Mouse (Mus musculus) ES-CJ7 (cell line): ENCODE measurements at regions not wholly inside any gene's neighbourhood (a gene's known extent, or its start where the extent isn't known, plus 50 kb on each side); places are given as distances from the start of the nearest gene placed in this dataset.
"Not testable (repeated sequence)": the region's sequence is repeated elsewhere in the genome, so short reads cannot be mapped to it uniquely, and the experiment has no call there.

Experiments used
- DNase-seq: peaks from one replicate; pipeline ENCODE4 v3.0.0; 2011; ENCODE audit warnings: low read depth, low spot score

DNA sequence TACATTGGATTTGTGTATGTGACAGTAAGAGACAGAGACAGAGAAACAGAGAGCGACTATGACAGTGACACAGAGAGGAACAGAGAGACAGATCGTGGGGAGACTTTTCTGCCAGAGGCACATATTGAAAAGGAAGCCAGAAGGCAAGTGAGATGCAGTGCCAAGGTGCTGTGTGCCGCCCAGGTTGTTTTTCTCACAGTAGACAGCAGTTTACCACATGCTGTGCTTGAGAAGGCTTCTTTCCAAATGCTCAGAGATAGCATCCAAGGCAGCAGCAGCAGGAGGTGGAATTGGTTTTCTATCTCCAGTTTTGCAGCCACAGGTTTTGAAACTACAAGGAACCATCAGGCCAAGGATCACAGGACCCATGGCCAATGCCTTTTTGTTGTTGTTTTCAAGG is 466.5 kb downstream of the Lrfn5 start:
- DNase-seq: peak; percentile 5

DNA sequence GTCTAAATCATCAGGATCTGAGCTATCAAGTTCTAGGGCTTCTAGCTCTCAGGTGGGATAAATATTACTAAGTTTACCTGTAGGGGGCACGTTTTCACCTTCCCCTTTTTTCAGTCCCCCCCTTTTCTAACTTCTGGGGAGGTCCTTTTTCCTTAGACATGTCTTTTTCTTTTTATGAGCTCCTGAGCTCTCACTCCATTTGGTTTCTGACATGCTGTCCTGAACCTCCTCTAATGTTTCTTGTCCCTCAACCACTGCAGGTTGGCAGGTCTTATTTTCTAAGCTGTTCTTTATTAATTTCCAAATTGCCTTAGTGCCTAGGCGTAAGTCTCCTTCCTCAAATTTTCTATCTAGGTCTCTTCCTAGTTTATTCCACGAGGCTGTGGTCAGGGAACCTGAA is 470.9 kb downstream of the Lrfn5 start:
- DNase-seq: not testable (repeated sequence)

GRCm38 (mm10) chr12:61994294-61994693 is 471.3 kb downstream of the Lrfn5 start:
- DNase-seq: no peak

DNA sequence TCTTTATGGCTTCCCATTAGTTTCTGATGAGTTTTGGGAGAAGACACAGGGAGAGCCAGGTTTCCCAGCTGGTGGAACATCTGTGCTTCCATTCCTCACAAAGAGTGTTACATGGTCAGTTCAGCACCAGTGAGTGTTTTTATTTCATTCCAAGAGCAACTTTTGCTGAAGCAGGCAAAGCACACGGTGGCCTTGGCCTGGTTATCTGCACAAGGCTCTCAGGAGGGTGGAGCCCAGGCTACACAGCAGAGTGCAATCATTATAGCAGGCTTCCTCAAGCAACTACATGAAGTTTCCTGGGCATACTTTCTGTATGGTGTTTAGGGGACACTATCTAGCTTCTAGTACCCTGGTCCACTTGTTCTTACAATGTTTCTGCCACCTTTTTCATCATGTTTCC is 490.4 kb downstream of the Lrfn5 start:
- no peak for DNase-seq

DNA sequence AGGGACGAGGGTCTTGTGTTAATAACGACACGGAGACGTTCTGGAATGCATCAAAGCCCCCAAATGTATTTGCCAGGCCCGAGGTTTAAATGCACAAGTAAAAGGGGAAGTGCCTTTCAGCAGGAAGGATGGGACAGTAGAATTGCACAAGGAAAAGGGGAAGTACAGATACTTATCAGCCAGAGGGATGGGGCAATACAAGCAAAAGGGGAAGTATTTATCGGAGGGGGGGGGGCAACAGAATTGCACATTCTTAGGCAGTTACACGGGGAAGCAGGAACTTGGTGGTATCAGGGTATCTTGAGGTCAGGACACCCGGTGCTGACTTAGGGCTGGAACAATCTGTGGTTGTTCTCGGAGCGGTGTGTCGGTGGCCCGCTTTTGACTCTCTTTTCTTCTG is 494.7 kb downstream of the Lrfn5 start:
- DNase-seq: not testable (repeated sequence)
